Mouse (Mus musculus) liver, embryonic 14.5 days (tissue): ENCODE results near the gene Gm37240.

ENCODE experiments used
- CTCF ChIP-seq: IDR thresholded peaks from 2 replicates; pipeline ENCODE4 v1.5.1; 2016; ENCODE audit warnings: antibody characterized with exemption, low read depth, control low read depth
- EP300 ChIP-seq: IDR thresholded peaks from 2 replicates; pipeline ENCODE4 v1.6.1; 2016; ENCODE audit warnings: antibody characterized with exemption, low read depth

GRCm38 (mm10) chr3:85468995-85469394 is 418.3 kb downstream of the Gm37240 start:
- TF ChIP-seq CTCF (no peak), EP300 (no peak)
